In genomic region chr2:32131866-32132566, GRCm38 (mm10) we compare ENCODE assay signal across 14 mouse cellular contexts. TPM values are rescaled to one million over a fixed set of nuclear protein-coding genes. Genes with fewer than 3 reads are reported as not detected.
DNase-seq lines count a peak whose midpoint lies in the region; ATAC-seq and TF ChIP-seq lines count a peak whose summit lies in the region.
"Had no signal": no experiment of that assay in that cellular context is flagged by ENCODE, and none has a peak within 500 bp of the region (broad histone marks: within the 10 kb centered on the region; RNA-seq: fewer than 3 reads in every experiment).

No protein-coding gene starts in this region.

- H3K4me2 ChIP-seq in heart, embryonic 15.5 days: 0 out of 2 replicates have a peak overlapping the region, but pooled peaks have one; percentile 15
- H3K4me2 ChIP-seq in embryonic facial prominence, embryonic 13.5 days: peak overlapping the region; percentile 32
- peak overlapping the region; percentile 45 for H3K4me2 ChIP-seq in liver, postnatal 0 days (ENCODE audit: low read depth, low read length)

- 60% methylated on average over 6 of the region's 6 CpGs for WGBS in heart, embryonic 15.5 days
- WGBS in embryonic facial prominence, embryonic 13.5 days: 61% methylated on average over 6 of the region's 6 CpGs
- WGBS in liver, postnatal 0 days (ENCODE audit: insufficient replicate concordance): 61% methylated on average over 6 of the region's 6 CpGs

- no peak for ATAC-seq in heart, embryonic 15.5 days (replicated peaks; ENCODE audit: insufficient number of reproducible peaks, insufficient read depth, low FRiP score, low read depth)
- ATAC-seq in megakaryocyte, adult 5-6 weeks (ENCODE audit: poor library complexity, severe bottlenecking): no peak
- ATAC-seq in embryonic facial prominence, embryonic 13.5 days (ENCODE audit: insufficient number of reproducible peaks, insufficient read depth, low FRiP score, low TSS enrichment, low read depth): no peak
- ATAC-seq in liver, postnatal 0 days: no peak

- H3K9ac ChIP-seq in heart, embryonic 15.5 days: no peak overlapping the region
- no peak overlapping the region for H3K9ac ChIP-seq in embryonic facial prominence, embryonic 13.5 days
- H3K9ac ChIP-seq in liver, postnatal 0 days (replicated peaks): no peak overlapping the region
- H3K9ac ChIP-seq: lung, embryonic 15.5 days; stomach, embryonic 15.5 days had no signal

- intact Hi-C loops in heart, postnatal 25 days (cut with DNase I): loop anchor here (2.0 to 5.0 kb wide), 2 partner anchors 85 to 215 kb away; no protein-coding TSS in a partner anchor

- TF ChIP-seq CTCF in liver, postnatal 0 days (IDR thresholded peaks at IDR 0.05; ENCODE audit: low read depth): no peak

- no peaks in the 10 kb centered on the region for H3K9me3 ChIP-seq in heart, embryonic 15.5 days (replicated peaks)
- no peaks in the 10 kb centered on the region for H3K9me3 ChIP-seq in megakaryocyte, embryonic 14.5 days
- no peaks in the 10 kb centered on the region for H3K9me3 ChIP-seq in embryonic facial prominence, embryonic 13.5 days
- H3K9me3 ChIP-seq in liver, postnatal 0 days (ENCODE audit: low read length): no peaks in the 10 kb centered on the region
- H3K9me3 ChIP-seq: lung, embryonic 15.5 days; midbrain, embryonic 10.5 days; stomach, embryonic 15.5 days had no signal

- no peaks in the 10 kb centered on the region for H3K36me3 ChIP-seq in heart, embryonic 15.5 days
- no peaks in the 10 kb centered on the region for H3K36me3 ChIP-seq in megakaryocyte, embryonic 14.5 days (replicated peaks; ENCODE audit: low read length)
- no peaks in the 10 kb centered on the region for H3K36me3 ChIP-seq in embryonic facial prominence, embryonic 13.5 days
- H3K36me3 ChIP-seq in liver, postnatal 0 days (replicated peaks; ENCODE audit: insufficient read depth, low read length): no peaks in the 10 kb centered on the region
- H3K36me3 ChIP-seq: lung, embryonic 15.5 days; midbrain, embryonic 10.5 days; stomach, embryonic 15.5 days had no signal

- DNase-seq in heart, postnatal 25 days (ENCODE audit: low spot score): no peak
- no peak for DNase-seq in liver, postnatal 0 days
- DNase-seq in testis, postnatal 10 days (ENCODE audit: low spot score): no peak
- no peak for DNase-seq in lung, postnatal 36 days
- DNase-seq: right cerebral cortex, postnatal 4 days had no signal

- peaks cover 56% of the 10 kb centered on the region for H3K4me1 ChIP-seq in heart, embryonic 15.5 days (replicated peaks)
- H3K4me1 ChIP-seq in megakaryocyte, embryonic 14.5 days: peaks cover 83% of the 10 kb centered on the region
- peaks cover 1% of the 10 kb centered on the region; the same call in 1 of the 2 replicates for H3K4me1 ChIP-seq in embryonic facial prominence, embryonic 13.5 days
- H3K4me1 ChIP-seq in liver, postnatal 0 days (ENCODE audit: insufficient read depth): peaks cover 48% of the 10 kb centered on the region

- peak overlapping the region; percentile 92 for H3K27ac ChIP-seq in heart, embryonic 15.5 days
- no peak overlapping the region for H3K27ac ChIP-seq in embryonic facial prominence, embryonic 13.5 days
- H3K27ac ChIP-seq in liver, postnatal 0 days (ENCODE audit: low read depth): peak overlapping the region; percentile 77; the same call in 1 of the 2 replicates
- H3K27ac ChIP-seq: heart, adult 2 months; layer of hippocampus, adult 2 months; lung, embryonic 15.5 days; stomach, embryonic 15.5 days had no signal

- TF ChIP-seq EP300 in liver, postnatal 0 days (IDR thresholded peaks at IDR 0.05; ENCODE audit: low read depth): no peak

- H3K4me3 ChIP-seq in heart, embryonic 15.5 days: no peak overlapping the region
- peak overlapping the region; percentile 85 for H3K4me3 ChIP-seq in megakaryocyte, embryonic 14.5 days (replicated peaks)
- H3K4me3 ChIP-seq in embryonic facial prominence, embryonic 13.5 days: no peak overlapping the region
- H3K4me3 ChIP-seq in liver, postnatal 0 days (ENCODE audit: low read depth, low read length): no peak overlapping the region
- H3K4me3 ChIP-seq: heart, adult 2 months; layer of hippocampus, adult 2 months; lung, embryonic 15.5 days; stomach, embryonic 15.5 days had no signal

- H3K27me3 ChIP-seq in heart, embryonic 15.5 days: no peaks in the 10 kb centered on the region
- no peaks in the 10 kb centered on the region for H3K27me3 ChIP-seq in megakaryocyte, embryonic 14.5 days (replicated peaks)
- H3K27me3 ChIP-seq in embryonic facial prominence, embryonic 13.5 days: peaks cover 3% of the 10 kb centered on the region; the same call in 1 of the 2 replicates
- no peaks in the 10 kb centered on the region for H3K27me3 ChIP-seq in liver, postnatal 0 days (ENCODE audit: insufficient read depth, low read length)
- H3K27me3 ChIP-seq: lung, embryonic 15.5 days; stomach, embryonic 15.5 days had no signal

RNA-seq across cellular contexts. Expression of gene Prrc2b, which starts 18.9 kb away (rescaled TPM):
- polyA plus RNA-seq in heart, embryonic 15.5 days (2015; fragmentation: Nextera tagmentation; extraction: Ambion mirVana): 21.0 and 34.8 TPM in 2 replicates
- 10 to 100 TPM; 79.0 to 89.8 TPM for total RNA-seq in heart, postnatal 25 days (2021)
- 20.7 and 115 TPM in 2 replicates for polyA plus RNA-seq in megakaryocyte, embryonic 14.5 days (2012; ENCODE audit: insufficient read depth, low replicate concordance)
- total RNA-seq in megakaryocyte, adult 5-6 weeks (2015): 26.9 and 27.2 TPM in 2 replicates
- total RNA-seq in megakaryocyte, adult 5-6 weeks (2017): 11.5 and 13.9 TPM in 2 replicates
- 44.8 and 57.7 TPM in 2 replicates for polyA plus RNA-seq in embryonic facial prominence, embryonic 13.5 days (2015; fragmentation: Nextera tagmentation; extraction: Ambion mirVana)
- 7.5 and 8.4 TPM in 2 replicates for polyA plus RNA-seq in liver, postnatal 0 days (2015; fragmentation: Nextera tagmentation; extraction: Ambion mirVana)

RNA-seq across cellular contexts. Expression of gene Plpp7, which starts 36.7 kb away (rescaled TPM):
- 15.9 and 16.1 TPM in 2 replicates for polyA plus RNA-seq in heart, embryonic 15.5 days (2015; fragmentation: Nextera tagmentation; extraction: Ambion mirVana)
- 10 to 100 TPM; 31.8 to 33.7 TPM for total RNA-seq in heart, postnatal 25 days (2021)
- polyA plus RNA-seq in megakaryocyte, embryonic 14.5 days (2012; ENCODE audit: insufficient read depth, low replicate concordance): 3.3 and 17.4 TPM in 2 replicates
- total RNA-seq in megakaryocyte, adult 5-6 weeks (2015): 0.14 and 0.33 TPM in 2 replicates
- 0.24 and 1.2 TPM in 2 replicates for total RNA-seq in megakaryocyte, adult 5-6 weeks (2017)
- polyA plus RNA-seq in embryonic facial prominence, embryonic 13.5 days (2015; fragmentation: Nextera tagmentation; extraction: Ambion mirVana): 5.7 and 6.2 TPM in 2 replicates
- polyA plus RNA-seq in liver, postnatal 0 days (2015; fragmentation: Nextera tagmentation; extraction: Ambion mirVana): 1.6 and 1.7 TPM in 2 replicates

RNA-seq across cellular contexts. Expression of gene Fam78a, which starts 47.4 kb away (rescaled TPM):
- polyA plus RNA-seq in heart, embryonic 15.5 days (2015; fragmentation: Nextera tagmentation; extraction: Ambion mirVana): 26.7 and 29.1 TPM in 2 replicates
- total RNA-seq in heart, postnatal 25 days (2021): 10 to 100 TPM; 20.0 TPM
- 43.5 and 60.3 TPM in 2 replicates for polyA plus RNA-seq in megakaryocyte, embryonic 14.5 days (2012; ENCODE audit: insufficient read depth, low replicate concordance)
- total RNA-seq in megakaryocyte, adult 5-6 weeks (2015): 14.4 and 14.7 TPM in 2 replicates
- total RNA-seq in megakaryocyte, adult 5-6 weeks (2017): 11.7 and 13.1 TPM in 2 replicates
- 1.9 and 2.1 TPM in 2 replicates for polyA plus RNA-seq in embryonic facial prominence, embryonic 13.5 days (2015; fragmentation: Nextera tagmentation; extraction: Ambion mirVana)
- 3.8 and 4.3 TPM in 2 replicates for polyA plus RNA-seq in liver, postnatal 0 days (2015; fragmentation: Nextera tagmentation; extraction: Ambion mirVana)
